Mouse (Mus musculus): Measurements from ENCODE around the gene Rps18. TPM values are rescaled to one million over a fixed set of nuclear protein-coding genes. Genes with fewer than 3 reads are reported as not detected.
A peak's percentile ranks its signal among the peaks of the same experiment; 100 is the strongest.
"Not testable (repeated sequence)": the region's sequence is repeated elsewhere in the genome, so short reads cannot be mapped to it uniquely, and the experiment has no call there.

Gene Rps18
- total and polyA plus RNA-seq, 3 experiments = 194 to 420 (median 364) TPM

DNA sequence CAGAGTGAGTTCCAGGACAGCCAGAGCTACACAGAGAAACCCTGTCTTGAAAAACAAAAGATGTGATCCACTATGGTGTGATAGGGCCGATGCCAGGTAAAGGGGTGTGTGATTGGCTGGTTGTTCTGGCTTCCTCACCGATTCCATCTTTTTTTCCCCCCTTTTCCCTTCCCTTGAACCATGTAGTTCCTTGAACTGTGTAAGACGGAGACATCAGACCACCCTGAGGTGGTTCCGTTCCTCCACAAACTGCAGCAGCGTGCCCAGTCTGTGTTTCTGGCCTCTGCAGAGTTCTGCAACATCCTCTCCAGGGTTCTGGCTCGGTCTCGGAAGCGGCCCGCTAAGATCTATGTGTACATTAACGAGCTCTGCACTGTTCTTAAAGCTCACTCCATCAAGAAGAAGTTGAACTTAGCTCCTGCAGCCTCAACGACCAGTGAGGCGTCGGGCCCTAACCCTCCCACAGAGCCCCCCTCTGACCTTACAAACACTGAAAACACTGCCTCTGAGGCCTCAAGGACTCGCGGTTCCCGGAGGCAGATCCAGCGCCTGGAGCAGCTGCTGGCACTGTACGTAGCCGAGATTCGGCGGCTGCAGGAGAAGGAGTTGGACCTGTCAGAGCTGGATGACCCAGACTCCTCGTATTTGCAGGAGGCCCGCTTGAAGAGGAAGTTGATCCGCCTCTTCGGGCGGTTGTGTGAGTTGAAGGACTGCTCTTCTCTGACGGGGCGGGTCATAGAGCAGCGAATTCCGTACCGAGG, 44.6 kb downstream of the Rps18 start:
- TF ChIP-seq POLR2A (IDR thresholded peaks at IDR 0.05; ENCODE audit: insufficient read depth, low read depth, low read length) (no peak), EP300 (IDR thresholded peaks at IDR 0.05; ENCODE audit: insufficient read depth, low read depth, low read length) (no peak), CTCF (IDR thresholded peaks at IDR 0.05) (no peak)

DNA sequence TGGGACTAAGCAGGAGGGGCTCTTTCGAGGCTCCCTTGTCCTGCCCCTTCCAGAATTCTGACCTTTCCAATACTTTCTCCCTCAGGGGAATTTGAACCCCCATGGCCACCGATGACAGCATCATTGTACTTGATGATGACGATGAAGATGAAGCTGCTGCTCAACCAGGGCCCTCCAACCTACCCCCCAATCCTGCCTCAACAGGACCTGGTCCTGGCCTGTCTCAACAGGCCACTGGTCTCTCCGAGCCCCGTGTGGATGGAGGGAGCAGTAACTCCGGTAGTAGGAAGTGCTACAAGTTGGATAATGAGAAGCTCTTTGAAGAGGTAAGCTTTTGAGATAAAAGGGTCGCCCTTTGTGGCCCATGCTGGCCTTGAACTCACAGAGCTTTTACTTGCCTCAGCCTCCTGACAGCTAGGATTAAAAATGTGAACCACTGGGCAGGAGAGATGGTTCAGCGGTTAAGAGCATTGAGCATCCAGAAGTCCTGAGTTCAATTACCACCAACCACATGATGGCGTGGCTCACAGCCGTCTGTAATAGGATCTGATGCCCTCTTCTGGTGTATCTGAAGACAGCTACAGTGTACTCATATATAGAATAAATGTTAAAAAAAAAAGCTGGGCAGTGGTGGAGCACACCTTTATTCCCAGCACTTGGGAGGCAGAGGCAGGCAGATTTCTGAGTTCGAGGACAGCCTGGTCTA, 45.3 kb downstream of the Rps18 start:
- Histone ChIP-seq H3K79me2 (replicated peaks; ENCODE audit: control insufficient read depth, insufficient read depth, low read length) (no peaks in the 10 kb centered on the region), H3K9ac (ENCODE audit: low read depth, low read length) (peak overlapping the region; percentile 91), H3K4me3 (peak overlapping the region; percentile 82), H3K4me1 (ENCODE audit: control insufficient read depth, insufficient read depth, low read length) (peaks cover 4% of the 10 kb centered on the region), H3K36me3 (ENCODE audit: control insufficient read depth, insufficient read depth, low read length) (peaks cover 3% of the 10 kb centered on the region; the same call in 1 of the 2 replicates), H3K27ac (peak overlapping the region; percentile 98), H3K27me3 (ENCODE audit: control insufficient read depth, insufficient read depth, low read length) (no peaks in the 10 kb centered on the region)
- TF ChIP-seq EP300 (IDR thresholded peaks at IDR 0.05; ENCODE audit: insufficient read depth, low read depth, low read length) (no peak), CTCF (IDR thresholded peaks at IDR 0.05) (peak; percentile 18; the same call in 1 of the 2 replicates)
- 31% methylated on average over 11 of the region's 11 CpGs for WGBS
- intact Hi-C loops (cut with DNase I) = no loop called here
- DNase-seq = no peak

More for the DNA sequence above, 44.6 kb downstream of the Rps18 start:
- Histone ChIP-seq H3K9ac (ENCODE audit: low read depth, low read length) (no peak overlapping the region), H3K27me3 (ENCODE audit: control insufficient read depth, insufficient read depth, low read length) (no peaks in the 10 kb centered on the region), H3K4me1 (ENCODE audit: control insufficient read depth, insufficient read depth, low read length) (peaks cover 4% of the 10 kb centered on the region), H3K27ac (no peak overlapping the region), H3K79me2 (replicated peaks; ENCODE audit: control insufficient read depth, insufficient read depth, low read length) (no peaks in the 10 kb centered on the region), H3K36me3 (ENCODE audit: control insufficient read depth, insufficient read depth, low read length) (peaks cover 3% of the 10 kb centered on the region; the same call in 1 of the 2 replicates), H3K4me3 (no peak overlapping the region)
- intact Hi-C loops (cut with DNase I) = no loop called here
- peak in 1 of 2 experiments; percentile 21 for DNase-seq
- 87% methylated on average over 31 of the region's 31 CpGs for WGBS

DNA sequence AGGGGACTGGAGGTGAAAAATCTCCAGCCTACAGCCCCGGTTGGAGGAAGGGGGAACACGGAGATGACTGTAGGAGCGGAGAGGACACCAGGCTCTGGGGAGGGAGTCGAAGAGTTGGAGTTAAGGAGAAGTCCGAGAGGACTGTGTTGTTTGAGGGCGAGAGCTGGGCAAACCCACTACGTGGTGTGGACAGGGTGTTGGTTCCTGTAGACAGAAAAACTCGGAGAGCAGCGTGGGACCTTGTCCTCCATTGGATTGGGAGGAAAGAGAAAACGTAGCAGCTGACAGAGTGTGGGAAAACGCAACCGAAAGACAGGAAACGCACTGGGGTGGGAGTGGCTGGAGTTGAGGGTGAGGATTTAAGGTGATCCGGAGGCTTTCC, 45.9 kb downstream of the Rps18 start:
- peak; percentile 65 to 69 for DNase-seq
- under 1% methylated on average over 14 of the region's 14 CpGs for WGBS
- Histone ChIP-seq H3K27me3 (ENCODE audit: control insufficient read depth, insufficient read depth, low read length) (no peaks in the 10 kb centered on the region), H3K9ac (ENCODE audit: low read depth, low read length) (peak overlapping the region; percentile 91), H3K36me3 (ENCODE audit: control insufficient read depth, insufficient read depth, low read length) (no peaks in the 10 kb centered on the region; the same call in 1 of the 2 replicates), H3K4me3 (peak overlapping the region; percentile 82), H3K4me1 (ENCODE audit: control insufficient read depth, insufficient read depth, low read length) (peaks cover 3% of the 10 kb centered on the region; the same call in 1 of the 2 replicates), H3K27ac (peak overlapping the region; percentile 98), H3K79me2 (replicated peaks; ENCODE audit: control insufficient read depth, insufficient read depth, low read length) (no peaks in the 10 kb centered on the region)
- intact Hi-C loops (cut with DNase I) = no loop called here
- peak; percentile 70 for TF ChIP-seq POLR2A (IDR thresholded peaks at IDR 0.05; ENCODE audit: insufficient read depth, low read depth, low read length)
- TF ChIP-seq CTCF (IDR thresholded peaks at IDR 0.05) = no peak
- TF ChIP-seq EP300 (IDR thresholded peaks at IDR 0.05; ENCODE audit: insufficient read depth, low read depth, low read length) = no peak

DNA sequence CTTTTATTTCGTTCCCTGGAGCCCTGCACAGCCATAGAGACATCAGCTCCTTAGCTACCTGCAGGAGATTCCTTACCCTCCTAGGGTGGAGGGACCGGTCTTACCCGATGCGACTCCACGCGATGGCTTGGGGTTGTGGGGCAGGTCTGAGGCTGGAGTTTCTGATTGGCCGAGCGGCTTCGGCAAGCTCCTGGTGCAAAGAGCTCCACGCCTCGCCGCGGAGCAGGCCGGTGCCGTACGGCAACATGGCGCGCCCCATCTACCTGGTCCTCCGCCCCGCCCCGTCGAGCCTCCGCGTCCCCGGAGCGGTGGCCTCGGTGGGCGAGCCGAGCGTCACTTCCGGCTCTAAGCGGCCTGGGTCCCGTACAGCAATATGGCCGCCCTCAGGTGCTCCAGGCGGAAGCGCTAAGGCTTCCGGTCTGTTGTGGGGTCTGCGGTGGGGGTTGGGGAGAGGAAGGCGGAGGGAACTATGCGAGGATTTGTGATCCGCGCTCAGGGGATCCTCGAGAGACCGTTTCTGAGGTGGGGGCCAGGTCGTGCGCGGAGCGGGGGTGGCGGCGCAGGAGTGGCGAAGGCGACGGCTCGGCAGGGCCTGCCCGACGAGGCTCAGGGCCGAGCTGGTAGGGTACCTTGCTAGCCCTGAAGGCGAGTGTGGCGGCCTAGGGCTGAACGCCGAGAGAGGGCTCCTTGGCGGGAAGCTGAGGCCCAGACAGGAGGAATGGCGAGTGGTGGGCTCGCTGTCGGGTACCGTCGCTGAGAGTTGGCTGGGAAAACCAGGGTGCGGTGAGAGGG, 46.5 kb downstream of the Rps18 start, which contains the start of gene Daxx:
Gene Daxx, plus strand, starts transcription at position 338 of the 792 bp plus-strand sequence.
- Histone ChIP-seq H3K27ac (peak within 1 kb of the TSS; percentile 98), H3K79me2 (replicated peaks; ENCODE audit: control insufficient read depth, insufficient read depth, low read length) (no peaks in the 10 kb centered on the region), H3K36me3 (ENCODE audit: control insufficient read depth, insufficient read depth, low read length) (no peaks in the 10 kb centered on the region; the same call in 1 of the 2 replicates), H3K9ac (ENCODE audit: low read depth, low read length) (peak within 1 kb of the TSS; percentile 91), H3K27me3 (ENCODE audit: control insufficient read depth, insufficient read depth, low read length) (no peaks in the 10 kb centered on the region), H3K4me3 (peak within 1 kb of the TSS; percentile 82), H3K4me1 (ENCODE audit: control insufficient read depth, insufficient read depth, low read length) (peaks cover 3% of the 10 kb centered on the region; the same call in 1 of the 2 replicates)
- DNase-seq = peak; percentile 99 to 100
- intact Hi-C loops (cut with DNase I) = no loop called here
- TF ChIP-seq CTCF (IDR thresholded peaks at IDR 0.05) = no peak
- peak; percentile 30; the same call in 1 of the 2 replicates for TF ChIP-seq EP300 (IDR thresholded peaks at IDR 0.05; ENCODE audit: insufficient read depth, low read depth, low read length)
- peak; percentile 70; the same call in 1 of the 2 replicates for TF ChIP-seq POLR2A (IDR thresholded peaks at IDR 0.05; ENCODE audit: insufficient read depth, low read depth, low read length)
- under 1% methylated on average over 68 of the region's 68 CpGs for WGBS

DNA sequence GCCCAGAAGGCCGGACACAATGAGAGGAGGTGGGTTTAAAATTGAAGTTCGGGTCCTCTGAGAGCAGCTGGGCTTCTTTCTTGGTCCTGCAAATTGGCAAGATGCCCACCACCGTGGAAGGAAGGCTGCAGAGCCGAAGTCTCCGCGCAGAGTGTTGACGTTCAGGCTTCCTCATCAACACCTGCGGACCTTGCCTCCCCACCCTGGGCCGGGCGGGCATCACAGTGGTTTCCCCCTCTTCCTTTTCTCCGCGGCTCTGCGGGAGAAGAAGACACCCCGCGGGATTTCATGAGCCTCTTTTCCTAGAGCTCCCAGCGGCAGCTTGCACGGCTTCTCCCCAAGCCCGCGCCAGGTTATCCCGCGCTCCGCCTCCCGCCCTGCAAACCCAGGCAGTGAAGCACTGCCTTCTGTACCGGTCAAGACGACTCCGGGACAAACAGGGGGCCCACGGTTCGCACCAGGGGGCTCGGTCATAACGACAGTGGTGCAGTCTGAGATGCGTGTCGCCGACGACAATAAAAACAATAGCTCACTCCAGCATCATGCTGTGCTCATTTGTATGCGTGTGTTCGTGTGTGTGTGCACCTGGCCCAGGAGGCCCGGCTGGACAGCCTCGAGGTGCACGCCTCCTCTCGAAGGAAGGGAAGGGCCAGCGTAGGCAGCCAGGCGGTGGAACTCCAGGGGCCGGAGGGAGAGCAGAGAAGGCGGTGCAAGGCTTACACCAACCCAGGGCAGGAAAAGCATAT, 47.3 kb downstream of the Rps18 start:
- intact Hi-C loops (cut with DNase I) = no loop called here
- H3K36me3 ChIP-seq (ENCODE audit: control insufficient read depth, insufficient read depth, low read length) = no peaks in the 10 kb centered on the region; the same call in 1 of the 2 replicates
- peak overlapping the region; percentile 80 for H3K9ac ChIP-seq (ENCODE audit: low read depth, low read length)
- TF ChIP-seq CTCF (IDR thresholded peaks at IDR 0.05) = no peak
- TF ChIP-seq EP300 (IDR thresholded peaks at IDR 0.05; ENCODE audit: insufficient read depth, low read depth, low read length) = no peak
- no peak for TF ChIP-seq POLR2A (IDR thresholded peaks at IDR 0.05; ENCODE audit: insufficient read depth, low read depth, low read length)
- H3K27ac ChIP-seq = peak overlapping the region; percentile 78
- DNase-seq = no peak
- H3K4me1 ChIP-seq (ENCODE audit: control insufficient read depth, insufficient read depth, low read length) = peaks cover 3% of the 10 kb centered on the region; the same call in 1 of the 2 replicates
- no peaks in the 10 kb centered on the region for H3K27me3 ChIP-seq (ENCODE audit: control insufficient read depth, insufficient read depth, low read length)
- H3K79me2 ChIP-seq (replicated peaks; ENCODE audit: control insufficient read depth, insufficient read depth, low read length) = no peaks in the 10 kb centered on the region
- under 1% methylated on average over 44 of the region's 44 CpGs for WGBS
- peak overlapping the region; percentile 61 for H3K4me3 ChIP-seq

DNA sequence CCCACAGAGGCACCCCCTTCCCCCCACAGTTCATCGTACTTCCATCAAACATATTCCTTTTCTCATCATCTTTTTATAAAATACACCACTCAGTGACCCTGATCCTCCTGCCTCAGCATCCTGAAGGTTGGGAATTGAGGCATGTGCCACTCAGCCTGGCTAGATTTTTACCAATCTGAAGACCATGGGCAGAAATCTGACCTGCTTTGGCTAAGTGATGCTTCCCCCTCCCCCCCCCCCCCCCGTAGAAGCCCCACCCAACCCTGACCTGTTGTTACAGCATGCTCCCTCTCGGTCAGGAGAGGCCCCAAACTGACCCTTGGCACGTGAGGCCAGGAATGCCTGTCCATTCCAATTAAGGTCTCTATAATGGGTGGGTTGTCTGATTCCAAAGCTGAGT, 51.0 kb downstream of the Rps18 start, which contains the start of gene Platr17:
Gene Platr17, plus strand, starts transcription at position 301 of the 400 bp plus-strand sequence.
- H3K36me3 ChIP-seq (ENCODE audit: control insufficient read depth, insufficient read depth, low read length); H3K9ac ChIP-seq (ENCODE audit: low read depth, low read length); H3K4me1 ChIP-seq (ENCODE audit: control insufficient read depth, insufficient read depth, low read length); H3K4me3 ChIP-seq; H3K27ac ChIP-seq; DNase-seq; H3K27me3 ChIP-seq (ENCODE audit: control insufficient read depth, insufficient read depth, low read length); H3K79me2 ChIP-seq (replicated peaks; ENCODE audit: control insufficient read depth, insufficient read depth, low read length); intact Hi-C loops (cut with DNase I): not testable (repeated sequence)
- 58% methylated on average over 3 of the region's 4 CpGs for WGBS

DNA sequence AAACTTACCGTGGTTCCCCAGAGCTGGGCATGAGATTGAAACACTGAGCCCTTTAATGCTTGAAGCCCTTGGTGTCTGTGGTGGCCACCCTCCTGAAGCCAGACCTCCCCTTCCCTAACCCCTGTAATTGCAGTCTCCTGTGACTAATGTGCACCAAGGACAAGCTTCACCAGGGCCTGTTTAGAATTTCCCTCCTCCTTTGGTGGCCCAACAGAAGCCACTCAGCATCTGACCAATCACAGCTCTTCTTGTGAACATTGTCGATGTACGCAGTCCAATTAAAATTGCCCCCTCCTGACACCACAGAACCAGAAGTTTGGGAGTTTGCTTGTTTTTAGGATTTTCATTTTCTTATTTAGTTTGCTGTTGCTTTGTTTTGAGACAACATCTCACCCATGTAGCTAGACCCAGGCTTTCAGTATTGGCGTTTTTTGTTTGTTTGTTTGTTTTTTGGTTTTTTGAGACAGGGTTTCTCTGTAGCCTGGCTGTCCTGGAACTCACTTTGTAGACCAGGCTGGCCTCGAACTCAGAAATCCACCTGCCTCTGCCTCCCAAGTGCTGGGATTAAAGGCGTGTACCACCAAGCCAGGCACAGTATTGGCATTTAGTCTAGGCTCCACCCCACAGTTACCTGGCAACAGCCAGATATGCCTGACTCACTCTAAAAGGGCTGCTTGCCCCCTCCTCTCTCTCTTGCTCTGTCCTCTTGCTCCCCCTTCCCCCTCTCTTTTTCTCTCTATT, 51.7 kb downstream of the Rps18 start:
- WGBS = 82% methylated on average over 6 of the region's 6 CpGs
- DNase-seq; H3K36me3 ChIP-seq (ENCODE audit: control insufficient read depth, insufficient read depth, low read length); H3K79me2 ChIP-seq (replicated peaks; ENCODE audit: control insufficient read depth, insufficient read depth, low read length); H3K4me1 ChIP-seq (ENCODE audit: control insufficient read depth, insufficient read depth, low read length); H3K27ac ChIP-seq; H3K27me3 ChIP-seq (ENCODE audit: control insufficient read depth, insufficient read depth, low read length); H3K4me3 ChIP-seq; intact Hi-C loops (cut with DNase I); H3K9ac ChIP-seq (ENCODE audit: low read depth, low read length): not testable (repeated sequence)
